Mouse (Mus musculus): ENCODE data around the gene Hdac7. TPM values are rescaled to one million over a fixed set of nuclear protein-coding genes. Genes with fewer than 3 reads are reported as not detected.

The Hdac7 gene
- total and polyA plus RNA-seq, 2 experiments from 2014 or later = 23.7 to 28.6 TPM

- ATAC-seq (no peak), DNase-seq (ENCODE audit: low spot score) (no peak)
- Histone ChIP-seq H3K4me2 (ENCODE audit: low read depth, low read length) (no peak overlapping the region), H3K9me3 (ENCODE audit: low read length) (no peaks in the 10 kb centered on the region), H3K27ac (no peak overlapping the region), H3K4me1 (ENCODE audit: insufficient read depth, low read length) (no peaks in the 10 kb centered on the region), H3K27me3 (ENCODE audit: insufficient read depth, low read length) (no peaks in the 10 kb centered on the region), H3K36me3 (ENCODE audit: insufficient read depth, low read length) (no peaks in the 10 kb centered on the region), H3K9ac (replicated peaks; ENCODE audit: low read length) (no peak overlapping the region), H3K4me3 (ENCODE audit: low read length) (no peak overlapping the region)
- no peak for TF ChIP-seq CTCF (IDR thresholded peaks at IDR 0.05; ENCODE audit: low read depth)
- 69% methylated on average over 6 of the region's 6 CpGs for WGBS
Measured at GRCm38 (mm10) chr15:97854551-97854950, 10.2 kb upstream of the Hdac7 start.

GRCm38 (mm10) chr15:97854059-97854458, 9.8 kb upstream of the Hdac7 start:
- Histone ChIP-seq H3K9me3 (ENCODE audit: low read length) (no peaks in the 10 kb centered on the region), H3K9ac (replicated peaks; ENCODE audit: low read length) (no peak overlapping the region), H3K4me3 (ENCODE audit: low read length) (no peak overlapping the region), H3K27me3 (ENCODE audit: insufficient read depth, low read length) (no peaks in the 10 kb centered on the region), H3K36me3 (ENCODE audit: insufficient read depth, low read length) (no peaks in the 10 kb centered on the region), H3K4me2 (ENCODE audit: low read depth, low read length) (no peak overlapping the region), H3K27ac (no peak overlapping the region), H3K4me1 (ENCODE audit: insufficient read depth, low read length) (no peaks in the 10 kb centered on the region)
- no peak for DNase-seq (ENCODE audit: low spot score)
- peak; percentile 20; the same call in 1 of the 2 replicates for TF ChIP-seq CTCF (IDR thresholded peaks at IDR 0.05; ENCODE audit: low read depth)
- 38% methylated on average over 8 of the region's 8 CpGs for WGBS
- ATAC-seq = no peak

GRCm38 (mm10) chr15:97852291-97852690, 8.0 kb upstream of the Hdac7 start:
- no peaks in the 10 kb centered on the region for H3K4me1 ChIP-seq (ENCODE audit: insufficient read depth, low read length)
- ATAC-seq = no peak
- no peak for TF ChIP-seq CTCF (IDR thresholded peaks at IDR 0.05; ENCODE audit: low read depth)

DNA sequence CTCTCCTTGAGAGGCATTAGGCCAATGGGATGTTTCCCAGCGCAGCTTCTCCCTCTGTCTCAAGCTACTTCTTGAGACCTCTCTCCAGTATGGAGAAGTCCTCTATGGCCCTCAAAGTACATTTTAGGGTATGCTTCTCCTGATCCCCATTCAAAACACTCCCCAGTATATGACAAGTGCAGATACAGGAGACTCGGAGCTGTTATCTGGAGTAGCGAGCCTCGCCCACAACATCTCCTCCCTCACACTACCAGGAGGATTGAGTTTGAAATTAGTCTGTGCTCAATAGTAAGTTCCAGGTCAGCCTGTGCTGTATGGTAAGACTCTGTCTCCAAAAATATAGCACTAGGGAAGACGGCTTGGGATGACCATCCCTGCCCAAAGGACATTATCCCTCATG, 6.7 kb upstream of the Hdac7 start:
- no peak for DNase-seq (ENCODE audit: low spot score)
- Histone ChIP-seq H3K9me3 (ENCODE audit: low read length) (no peaks in the 10 kb centered on the region), H3K4me1 (ENCODE audit: insufficient read depth, low read length) (no peaks in the 10 kb centered on the region), H3K36me3 (ENCODE audit: insufficient read depth, low read length) (no peaks in the 10 kb centered on the region), H3K27ac (no peak overlapping the region), H3K9ac (replicated peaks; ENCODE audit: low read length) (no peak overlapping the region), H3K4me3 (ENCODE audit: low read length) (no peak overlapping the region), H3K27me3 (ENCODE audit: insufficient read depth, low read length) (no peaks in the 10 kb centered on the region), H3K4me2 (ENCODE audit: low read depth, low read length) (no peak overlapping the region)
- ATAC-seq = no peak
- WGBS = 86% methylated on average over 5 of the region's 5 CpGs
- no peak for TF ChIP-seq CTCF (IDR thresholded peaks at IDR 0.05; ENCODE audit: low read depth)

More at GRCm38 (mm10) chr15:97852291-97852690, 8.0 kb upstream of the Hdac7 start:
- H3K9me3 ChIP-seq (ENCODE audit: low read length) = no peaks in the 10 kb centered on the region
- no peak overlapping the region for H3K4me2 ChIP-seq (ENCODE audit: low read depth, low read length)
- H3K9ac ChIP-seq (replicated peaks; ENCODE audit: low read length) = no peak overlapping the region
- H3K4me3 ChIP-seq (ENCODE audit: low read length) = no peak overlapping the region
- no peaks in the 10 kb centered on the region for H3K27me3 ChIP-seq (ENCODE audit: insufficient read depth, low read length)
- no peaks in the 10 kb centered on the region for H3K36me3 ChIP-seq (ENCODE audit: insufficient read depth, low read length)
- WGBS = 94% methylated on average over 3 of the region's 3 CpGs
- H3K27ac ChIP-seq = no peak overlapping the region
- no peak for DNase-seq (ENCODE audit: low spot score)

DNA sequence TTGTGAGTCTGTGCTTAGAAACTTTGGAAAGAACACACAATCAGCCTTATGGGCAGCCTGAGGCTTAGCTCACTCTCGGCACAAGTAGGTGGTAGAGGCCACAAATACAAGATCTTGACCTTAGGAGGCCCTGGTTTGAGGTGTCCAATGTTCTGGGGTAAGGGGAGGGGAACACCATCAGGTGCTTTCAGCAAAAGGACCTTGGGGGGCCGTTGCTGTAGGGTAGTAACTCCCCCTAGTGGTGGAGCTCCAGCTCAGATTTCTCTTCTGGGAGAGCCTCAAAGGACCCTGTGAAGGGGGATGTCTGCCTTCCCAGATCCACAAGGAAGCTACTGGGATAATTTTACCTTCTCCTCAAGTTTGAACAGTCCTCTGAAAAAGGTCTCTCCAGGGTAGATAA, 6.1 kb upstream of the Hdac7 start:
- Histone ChIP-seq H3K9me3 (ENCODE audit: low read length) (no peaks in the 10 kb centered on the region), H3K4me3 (ENCODE audit: low read length) (no peak overlapping the region), H3K27ac (no peak overlapping the region), H3K4me1 (ENCODE audit: insufficient read depth, low read length) (no peaks in the 10 kb centered on the region), H3K4me2 (ENCODE audit: low read depth, low read length) (no peak overlapping the region), H3K9ac (replicated peaks; ENCODE audit: low read length) (no peak overlapping the region), H3K27me3 (ENCODE audit: insufficient read depth, low read length) (no peaks in the 10 kb centered on the region), H3K36me3 (ENCODE audit: insufficient read depth, low read length) (no peaks in the 10 kb centered on the region)
- peak; percentile 68 for TF ChIP-seq CTCF (IDR thresholded peaks at IDR 0.05; ENCODE audit: low read depth)
- no peak for ATAC-seq
- 20% methylated on average over 2 of the region's 2 CpGs for WGBS
- peak; percentile 55 for DNase-seq (ENCODE audit: low spot score)

DNA sequence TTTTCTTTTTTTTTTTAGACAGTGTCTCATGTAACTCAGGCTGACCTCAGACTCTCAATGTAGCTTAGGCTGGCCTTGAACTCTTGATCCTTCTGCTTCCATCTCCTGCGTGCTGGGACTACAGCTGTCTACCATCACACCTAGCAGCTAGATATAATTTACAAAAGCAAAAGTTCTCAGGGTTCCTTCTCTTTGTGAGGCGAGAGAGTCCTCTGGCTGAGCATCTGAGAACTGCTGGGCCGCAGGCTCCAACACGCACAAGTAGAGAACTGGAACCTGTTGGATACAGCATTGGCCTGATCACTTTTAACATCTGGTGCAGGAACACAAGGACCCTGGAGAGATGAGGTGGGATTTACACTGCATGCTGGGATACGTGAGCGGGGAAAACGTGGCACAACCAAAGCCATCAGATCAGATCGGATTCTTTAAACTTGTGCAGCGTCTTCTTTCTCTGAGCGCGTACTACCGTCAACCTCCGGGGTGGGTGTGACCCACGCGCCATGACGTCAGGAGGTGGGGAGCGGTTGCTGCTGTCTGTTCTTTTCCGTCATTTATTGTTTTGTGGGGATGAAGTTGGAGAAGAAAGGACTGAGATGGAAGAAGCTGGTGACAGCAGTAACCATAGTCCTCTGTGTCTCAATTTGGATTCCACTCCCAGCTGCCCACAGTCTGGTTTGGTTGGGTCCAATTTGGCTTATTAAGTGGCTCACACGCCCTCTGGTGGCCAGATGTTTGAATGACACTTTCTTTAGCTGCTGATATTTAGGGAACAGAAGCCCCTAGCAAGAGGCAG, 5.0 kb upstream of the Hdac7 start:
- Histone ChIP-seq H3K4me3 (ENCODE audit: low read length) (peak overlapping the region; percentile 21), H3K27me3 (ENCODE audit: insufficient read depth, low read length) (no peaks in the 10 kb centered on the region), H3K4me2 (ENCODE audit: low read depth, low read length) (peak overlapping the region; percentile 58), H3K4me1 (ENCODE audit: insufficient read depth, low read length) (no peaks in the 10 kb centered on the region), H3K9me3 (ENCODE audit: low read length) (no peaks in the 10 kb centered on the region), H3K9ac (replicated peaks; ENCODE audit: low read length) (0 out of 2 replicates have a peak overlapping the region, but pooled peaks have one; percentile 24), H3K27ac (peak overlapping the region; percentile 57; the same call in 1 of the 2 replicates), H3K36me3 (ENCODE audit: insufficient read depth, low read length) (no peaks in the 10 kb centered on the region)
- peak; percentile 96 for DNase-seq (ENCODE audit: low spot score)
- WGBS = 4% methylated on average over 19 of the region's 19 CpGs
- peak; percentile 93 for TF ChIP-seq CTCF (IDR thresholded peaks at IDR 0.05; ENCODE audit: low read depth)
- ATAC-seq = peak; percentile 86

DNA sequence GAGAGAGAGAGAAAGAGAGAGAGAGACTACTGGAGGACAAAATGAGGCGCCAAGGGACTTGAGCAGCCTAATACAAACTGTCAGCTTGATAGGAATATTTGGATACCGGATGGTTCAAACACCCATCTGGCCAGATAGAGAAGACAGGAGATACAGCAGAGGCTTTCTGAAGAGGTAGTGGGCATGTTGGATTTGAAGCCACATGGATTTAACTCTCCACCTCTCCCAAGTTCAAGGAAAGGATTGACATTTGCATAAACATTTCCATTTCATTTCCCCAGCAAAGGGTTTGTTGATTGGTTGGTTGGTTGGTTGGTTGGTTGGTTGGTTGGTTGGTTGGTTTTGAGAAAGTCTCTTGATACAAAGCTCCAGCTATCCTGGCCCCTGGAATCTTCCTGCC, 3.6 kb upstream of the Hdac7 start:
- DNase-seq (ENCODE audit: low spot score) (no peak), ATAC-seq (no peak)
- no peak for TF ChIP-seq CTCF (IDR thresholded peaks at IDR 0.05; ENCODE audit: low read depth)
- H3K9me3 ChIP-seq (ENCODE audit: low read length) = no peaks in the 10 kb centered on the region
- WGBS = 100% methylated on average over 2 of the region's 2 CpGs
- no peak overlapping the region for H3K9ac ChIP-seq (replicated peaks; ENCODE audit: low read length)
- H3K4me1 ChIP-seq (ENCODE audit: insufficient read depth, low read length) = no peaks in the 10 kb centered on the region
- no peak overlapping the region for H3K4me3 ChIP-seq (ENCODE audit: low read length)
- H3K36me3 ChIP-seq (ENCODE audit: insufficient read depth, low read length) = no peaks in the 10 kb centered on the region
- no peaks in the 10 kb centered on the region for H3K27me3 ChIP-seq (ENCODE audit: insufficient read depth, low read length)
- no peak overlapping the region for H3K4me2 ChIP-seq (ENCODE audit: low read depth, low read length)
- H3K27ac ChIP-seq = no peak overlapping the region

Measured in hindbrain, postnatal 0 days (tissue).